Comparison of ENCODE assay signal across 26 mouse cellular contexts in genomic region chr7:136754821-136755220, GRCm38 (mm10).
DNase-seq lines count a peak whose midpoint lies in the region; ATAC-seq lines count a peak whose summit lies in the region.
"Had no signal": no experiment of that assay in that cellular context is flagged by ENCODE, and none has a peak within 500 bp of the region (broad histone marks: within the 10 kb centered on the region; RNA-seq: fewer than 3 reads in every experiment).

No protein-coding gene starts in this region.

- H3K9me3 ChIP-seq in forebrain, embryonic 13.5 days (replicated peaks): no peaks in the 10 kb centered on the region
- no peaks in the 10 kb centered on the region for H3K9me3 ChIP-seq in forebrain, embryonic 10.5 days
- no peaks in the 10 kb centered on the region for H3K9me3 ChIP-seq in limb, embryonic 10.5 days (replicated peaks)
- no peaks in the 10 kb centered on the region for H3K9me3 ChIP-seq in kidney, embryonic 16.5 days (ENCODE audit: low read length)
- H3K9me3 ChIP-seq: embryonic facial prominence, embryonic 15.5 days; heart, embryonic 13.5 days; hindbrain, embryonic 12.5 days; lung, embryonic 15.5 days; midbrain, embryonic 10.5 days; midbrain, embryonic 15.5 days had no signal

- H3K27ac ChIP-seq in forebrain, embryonic 13.5 days: no peak overlapping the region
- H3K27ac ChIP-seq in forebrain, embryonic 10.5 days: no peak overlapping the region
- H3K27ac ChIP-seq in limb, embryonic 10.5 days: peak overlapping the region; percentile 53
- no peak overlapping the region for H3K27ac ChIP-seq in kidney, embryonic 16.5 days (ENCODE audit: low read length)
- H3K27ac ChIP-seq: embryonic facial prominence, embryonic 15.5 days; gastrocnemius, adult 2 months; heart, embryonic 13.5 days; hindbrain, embryonic 12.5 days; left cerebral cortex, adult 2 months; lung, embryonic 15.5 days; midbrain, embryonic 10.5 days; midbrain, embryonic 15.5 days had no signal

- H3K27me3 ChIP-seq in forebrain, embryonic 13.5 days: peaks cover 4% of the 10 kb centered on the region; the same call in 1 of the 2 replicates
- peaks cover 3% of the 10 kb centered on the region; the same call in 1 of the 2 replicates for H3K27me3 ChIP-seq in forebrain, embryonic 10.5 days (ENCODE audit: poor library complexity, severe bottlenecking)
- 0 out of 2 replicates have a peak, but pooled peaks cover 15% of the 10 kb centered on the region for H3K27me3 ChIP-seq in limb, embryonic 10.5 days (ENCODE audit: low read depth, poor library complexity, severe bottlenecking)
- peaks cover 7% of the 10 kb centered on the region for H3K27me3 ChIP-seq in kidney, embryonic 16.5 days (ENCODE audit: insufficient read depth, low read length)
- H3K27me3 ChIP-seq: embryonic facial prominence, embryonic 15.5 days; hindbrain, embryonic 12.5 days; lung, embryonic 15.5 days; midbrain, embryonic 15.5 days had no signal

- 0 out of 2 replicates have a peak, but pooled peaks cover 10% of the 10 kb centered on the region for H3K4me1 ChIP-seq in forebrain, embryonic 13.5 days
- peaks cover 19% of the 10 kb centered on the region for H3K4me1 ChIP-seq in forebrain, embryonic 10.5 days
- peaks cover 5% of the 10 kb centered on the region for H3K4me1 ChIP-seq in limb, embryonic 10.5 days
- no peaks in the 10 kb centered on the region for H3K4me1 ChIP-seq in kidney, embryonic 16.5 days (ENCODE audit: insufficient read depth, low read length)
- H3K4me1 ChIP-seq: heart, embryonic 13.5 days; lung, embryonic 15.5 days; midbrain, embryonic 10.5 days; midbrain, embryonic 15.5 days had no signal

- no peak for DNase-seq in forebrain, embryonic 10.5 days (ENCODE audit: extremely low spot score, low spot score)
- peak; percentile 2 for DNase-seq in layer of hippocampus, adult 11-12 months (ENCODE audit: low spot score)
- no peak for DNase-seq in layer of hippocampus, postnatal 25 days (ENCODE audit: extremely low spot score in 1 of 2, low spot score in 1 of 2)
- DNase-seq in brain, adult 2 months (ENCODE audit: low read depth, low spot score): peak; percentile 10
- no peak for DNase-seq in limb, embryonic 10.5 days (ENCODE audit: low spot score)
- DNase-seq in kidney, postnatal 25 days: no peak
- DNase-seq: adrenal gland, postnatal 25 days; cerebellum, adult 9-10 months; gastrocnemius, adult 2 months; heart, postnatal 10 days; kidney, adult 9 months; kidney, postnatal 4 days; thymus, postnatal 4 days had no signal

- no peaks in the 10 kb centered on the region for H3K36me3 ChIP-seq in forebrain, embryonic 13.5 days (ENCODE audit: poor library complexity, severe bottlenecking)
- H3K36me3 ChIP-seq in forebrain, embryonic 10.5 days (replicated peaks): no peaks in the 10 kb centered on the region
- H3K36me3 ChIP-seq in limb, embryonic 10.5 days: no peaks in the 10 kb centered on the region
- no peaks in the 10 kb centered on the region for H3K36me3 ChIP-seq in kidney, embryonic 16.5 days (ENCODE audit: insufficient read depth, low read length)
- H3K36me3 ChIP-seq: embryonic facial prominence, embryonic 15.5 days; heart, embryonic 13.5 days; hindbrain, embryonic 12.5 days; lung, embryonic 15.5 days; midbrain, embryonic 10.5 days; midbrain, embryonic 15.5 days had no signal

- 71% methylated on average over 6 of the region's 6 CpGs for WGBS in forebrain, embryonic 13.5 days
- 88% methylated on average over 6 of the region's 6 CpGs for WGBS in forebrain, embryonic 10.5 days
- WGBS in limb, embryonic 10.5 days: 77% methylated on average over 6 of the region's 6 CpGs
- WGBS in kidney, embryonic 16.5 days: 93% methylated on average over 6 of the region's 6 CpGs

- H3K4me2 ChIP-seq in forebrain, embryonic 13.5 days: no peak overlapping the region
- no peak overlapping the region for H3K4me2 ChIP-seq in kidney, embryonic 16.5 days (replicated peaks; ENCODE audit: low read depth, low read length)
- H3K4me2 ChIP-seq: embryonic facial prominence, embryonic 15.5 days; heart, embryonic 13.5 days; hindbrain, embryonic 12.5 days; liver, embryonic 11.5 days; lung, embryonic 15.5 days; midbrain, embryonic 15.5 days had no signal

- no peak overlapping the region for H3K4me3 ChIP-seq in forebrain, embryonic 13.5 days
- no peak overlapping the region for H3K4me3 ChIP-seq in forebrain, embryonic 10.5 days
- H3K4me3 ChIP-seq in limb, embryonic 10.5 days: no peak overlapping the region
- no peak overlapping the region for H3K4me3 ChIP-seq in kidney, embryonic 16.5 days (ENCODE audit: low read length)
- H3K4me3 ChIP-seq: embryonic facial prominence, embryonic 15.5 days; gastrocnemius, adult 2 months; heart, embryonic 13.5 days; hindbrain, embryonic 12.5 days; left cerebral cortex, adult 2 months; lung, embryonic 15.5 days; midbrain, embryonic 10.5 days; midbrain, embryonic 15.5 days had no signal

- no peak overlapping the region for H3K9ac ChIP-seq in forebrain, embryonic 13.5 days
- H3K9ac ChIP-seq in kidney, embryonic 16.5 days (replicated peaks; ENCODE audit: low read length): no peak overlapping the region
- H3K9ac ChIP-seq: embryonic facial prominence, embryonic 15.5 days; heart, embryonic 13.5 days; hindbrain, embryonic 12.5 days; lung, embryonic 15.5 days; midbrain, embryonic 15.5 days had no signal

- peak; percentile 21; the same call in 1 of the 2 replicates for ATAC-seq in forebrain, embryonic 13.5 days
- ATAC-seq in kidney, embryonic 16.5 days (ENCODE audit: low FRiP score, low TSS enrichment): no peak
- ATAC-seq: CD4-positive, CD25-positive, alpha-beta regulatory T cell, adult 4 months; forebrain, embryonic 14.5 days; intestine, postnatal 0 days; midbrain, embryonic 15.5 days had no signal

Comparison
In these comparisons a context has a peak if more than half of its experiments do, and no peak if none do; other contexts are left out.
1. DNase-seq: peak in layer of hippocampus, adult 11-12 months (single experiment) and brain, adult 2 months (single experiment); none in forebrain, embryonic 10.5 days (single experiment), layer of hippocampus, postnatal 25 days (0 of 2), limb, embryonic 10.5 days (single experiment) and kidney, postnatal 25 days (0 of 2).